Mouse (Mus musculus): ENCODE measurements around the gene Pex10. TPM values are rescaled to one million over a fixed set of nuclear protein-coding genes. Genes with fewer than 3 reads are reported as not detected.
A peak's percentile ranks its signal among the peaks of the same experiment; 100 is the strongest.

The Pex10 gene
- polyA plus RNA-seq, 1 experiment from 2014 or later = 6.0 TPM

DNA sequence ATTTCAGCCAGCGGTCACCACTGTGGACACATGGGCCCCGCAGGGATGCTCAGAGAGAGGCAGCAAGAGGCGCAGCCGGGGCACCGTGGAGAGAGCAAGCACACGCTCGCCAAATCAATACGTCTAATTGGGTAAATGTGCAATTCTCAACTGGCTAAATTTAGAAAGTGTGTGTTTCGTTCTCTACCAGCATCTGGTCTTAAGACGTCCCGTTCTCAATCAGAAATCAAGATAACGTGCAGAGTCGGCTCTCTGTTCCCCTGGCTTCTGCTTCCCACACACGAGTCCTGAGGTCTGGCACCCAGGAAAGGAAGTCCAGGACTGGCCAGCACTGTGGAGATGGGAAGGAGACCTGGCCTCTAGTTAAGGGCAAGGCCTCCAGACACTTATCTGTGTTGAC, 20.2 kb upstream of the Pex10 start:
- 88% methylated on average over 14 of the region's 14 CpGs for WGBS
- DNase-seq = no peak
- no peak for ATAC-seq (ENCODE audit: low FRiP score, low TSS enrichment)

GRCm38 (mm10) chr4:155050116-155050515, 16.7 kb upstream of the Pex10 start:
- Histone ChIP-seq H3K27ac (replicated peaks; ENCODE audit: low read depth, low read length) (no peak overlapping the region), H3K4me3 (replicated peaks; ENCODE audit: low read depth, low read length) (no peak overlapping the region), H3K36me3 (ENCODE audit: control insufficient read depth, insufficient read depth, low read length) (no peaks in the 10 kb centered on the region), H3K4me1 (ENCODE audit: control insufficient read depth, insufficient read depth, low read length) (no peaks in the 10 kb centered on the region), H3K4me2 (ENCODE audit: low read length) (no peak overlapping the region), H3K9ac (replicated peaks; ENCODE audit: low read length) (no peak overlapping the region), H3K27me3 (ENCODE audit: control insufficient read depth, insufficient read depth, low read length) (no peaks in the 10 kb centered on the region), H3K9me3 (ENCODE audit: control insufficient read depth, low read length) (no peaks in the 10 kb centered on the region)
- no peak for DNase-seq
- ATAC-seq (ENCODE audit: low FRiP score, low TSS enrichment) = no peak
- WGBS = 83% methylated on average over 7 of the region's 7 CpGs

More for the DNA sequence above, 20.2 kb upstream of the Pex10 start:
- no peaks in the 10 kb centered on the region for H3K36me3 ChIP-seq (ENCODE audit: control insufficient read depth, insufficient read depth, low read length)
- no peak overlapping the region for H3K9ac ChIP-seq (replicated peaks; ENCODE audit: low read length)
- H3K4me3 ChIP-seq (replicated peaks; ENCODE audit: low read depth, low read length) = no peak overlapping the region
- H3K4me1 ChIP-seq (ENCODE audit: control insufficient read depth, insufficient read depth, low read length) = 0 out of 2 replicates have a peak, but pooled peaks cover 10% of the 10 kb centered on the region
- no peaks in the 10 kb centered on the region for H3K9me3 ChIP-seq (ENCODE audit: control insufficient read depth, low read length)
- H3K4me2 ChIP-seq (ENCODE audit: low read length) = no peak overlapping the region
- no peak overlapping the region for H3K27ac ChIP-seq (replicated peaks; ENCODE audit: low read depth, low read length)
- H3K27me3 ChIP-seq (ENCODE audit: control insufficient read depth, insufficient read depth, low read length) = peaks cover 25% of the 10 kb centered on the region

- ATAC-seq (ENCODE audit: low FRiP score, low TSS enrichment) (peak; percentile 25; the same call in 1 of the 2 replicates), DNase-seq (no peak)
- H3K27ac ChIP-seq (replicated peaks; ENCODE audit: low read depth, low read length) = no peak within 1 kb of the TSS
- no peaks in the 10 kb centered on the region for H3K9me3 ChIP-seq (ENCODE audit: control insufficient read depth, low read length)
- H3K4me1 ChIP-seq (ENCODE audit: control insufficient read depth, insufficient read depth, low read length) = 0 out of 2 replicates have a peak, but pooled peaks cover 9% of the 10 kb centered on the region
- WGBS = 64% methylated on average over 10 of the region's 10 CpGs
- H3K36me3 ChIP-seq (ENCODE audit: control insufficient read depth, insufficient read depth, low read length) = no peaks in the 10 kb centered on the region
- H3K4me3 ChIP-seq (replicated peaks; ENCODE audit: low read depth, low read length) = no peak within 1 kb of the TSS
- H3K27me3 ChIP-seq (ENCODE audit: control insufficient read depth, insufficient read depth, low read length) = no peaks in the 10 kb centered on the region
- H3K4me2 ChIP-seq (ENCODE audit: low read length) = no peak within 1 kb of the TSS
- no peak within 1 kb of the TSS for H3K9ac ChIP-seq (replicated peaks; ENCODE audit: low read length)
Measured at GRCm38 (mm10) chr4:155056724-155057123, 10.1 kb upstream of the Pex10 start, which contains the start of gene Plch2. TSS of gene Plch2 (minus strand) at chr4:155056784.

- no peaks in the 10 kb centered on the region for H3K36me3 ChIP-seq (ENCODE audit: control insufficient read depth, insufficient read depth, low read length)
- ATAC-seq (ENCODE audit: low FRiP score, low TSS enrichment) = no peak
- no peak overlapping the region for H3K9ac ChIP-seq (replicated peaks; ENCODE audit: low read length)
- 0 out of 2 replicates have a peak, but pooled peaks cover 9% of the 10 kb centered on the region for H3K4me1 ChIP-seq (ENCODE audit: control insufficient read depth, insufficient read depth, low read length)
- no peaks in the 10 kb centered on the region for H3K9me3 ChIP-seq (ENCODE audit: control insufficient read depth, low read length)
- no peak overlapping the region for H3K27ac ChIP-seq (replicated peaks; ENCODE audit: low read depth, low read length)
- no peaks in the 10 kb centered on the region for H3K27me3 ChIP-seq (ENCODE audit: control insufficient read depth, insufficient read depth, low read length)
- 39% methylated on average over 10 of the region's 10 CpGs for WGBS
- H3K4me3 ChIP-seq (replicated peaks; ENCODE audit: low read depth, low read length) = no peak overlapping the region
- no peak for DNase-seq
- H3K4me2 ChIP-seq (ENCODE audit: low read length) = no peak overlapping the region
Measured at GRCm38 (mm10) chr4:155058325-155058724, 8.5 kb upstream of the Pex10 start.

DNA sequence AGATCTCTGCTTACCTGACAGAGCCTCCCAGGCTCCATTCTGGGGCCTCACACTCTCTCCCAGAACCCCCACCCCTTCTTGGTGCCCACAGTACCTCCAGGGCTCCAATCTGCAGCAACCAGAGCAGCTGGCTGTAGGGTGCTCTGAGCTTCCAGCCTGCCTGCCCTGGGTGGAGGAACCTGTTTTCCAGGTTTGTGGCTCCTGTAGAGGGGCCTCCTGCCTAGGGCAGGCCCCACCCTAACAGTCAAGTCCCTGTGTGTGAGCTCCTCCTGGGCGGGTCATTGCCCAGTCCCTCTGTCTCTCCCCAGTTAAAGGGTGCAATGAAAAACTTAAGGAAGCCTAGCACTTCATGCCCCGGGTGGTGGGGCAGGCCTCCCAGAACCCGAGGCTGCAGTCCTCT, 2.9 kb upstream of the Pex10 start:
- H3K4me1 ChIP-seq (ENCODE audit: control insufficient read depth, insufficient read depth, low read length) = peaks cover 13% of the 10 kb centered on the region
- ATAC-seq (ENCODE audit: low FRiP score, low TSS enrichment) (no peak), DNase-seq (no peak)
- WGBS = 54% methylated on average over 3 of the region's 3 CpGs
- H3K27ac ChIP-seq (replicated peaks; ENCODE audit: low read depth, low read length) = no peak overlapping the region
- no peak overlapping the region for H3K4me3 ChIP-seq (replicated peaks; ENCODE audit: low read depth, low read length)
- no peaks in the 10 kb centered on the region for H3K9me3 ChIP-seq (ENCODE audit: control insufficient read depth, low read length)
- H3K9ac ChIP-seq (replicated peaks; ENCODE audit: low read length) = no peak overlapping the region
- no peaks in the 10 kb centered on the region for H3K27me3 ChIP-seq (ENCODE audit: control insufficient read depth, insufficient read depth, low read length)
- H3K4me2 ChIP-seq (ENCODE audit: low read length) = no peak overlapping the region
- peaks cover 6% of the 10 kb centered on the region for H3K36me3 ChIP-seq (ENCODE audit: control insufficient read depth, insufficient read depth, low read length)

- Histone ChIP-seq H3K4me2 (ENCODE audit: low read length) (no peak overlapping the region), H3K9ac (replicated peaks; ENCODE audit: low read length) (no peak overlapping the region), H3K4me3 (replicated peaks; ENCODE audit: low read depth, low read length) (no peak overlapping the region), H3K4me1 (ENCODE audit: control insufficient read depth, insufficient read depth, low read length) (peaks cover 13% of the 10 kb centered on the region), H3K27ac (replicated peaks; ENCODE audit: low read depth, low read length) (no peak overlapping the region), H3K27me3 (ENCODE audit: control insufficient read depth, insufficient read depth, low read length) (no peaks in the 10 kb centered on the region), H3K36me3 (ENCODE audit: control insufficient read depth, insufficient read depth, low read length) (peaks cover 12% of the 10 kb centered on the region), H3K9me3 (ENCODE audit: control insufficient read depth, low read length) (no peaks in the 10 kb centered on the region)
- 63% methylated on average over 2 of the region's 2 CpGs for whole genome bisulfite sequencing
- ATAC-seq (ENCODE audit: low FRiP score, low TSS enrichment) (no peak), DNase-seq (no peak)
Measured at GRCm38 (mm10) chr4:155064474-155064873, 2.3 kb upstream of the Pex10 start.

- H3K4me1 ChIP-seq (ENCODE audit: control insufficient read depth, insufficient read depth, low read length) = peaks cover 13% of the 10 kb centered on the region
- H3K9me3 ChIP-seq (ENCODE audit: control insufficient read depth, low read length) = no peaks in the 10 kb centered on the region
- DNase-seq (peak; percentile 97), ATAC-seq (ENCODE audit: low FRiP score, low TSS enrichment) (peak; percentile 56)
- H3K4me3 ChIP-seq (replicated peaks; ENCODE audit: low read depth, low read length) = peak overlapping the region; percentile 63
- peak overlapping the region; percentile 78; the same call in 1 of the 2 replicates for H3K9ac ChIP-seq (replicated peaks; ENCODE audit: low read length)
- peak overlapping the region; percentile 62 for H3K27ac ChIP-seq (replicated peaks; ENCODE audit: low read depth, low read length)
- peaks cover 29% of the 10 kb centered on the region for H3K36me3 ChIP-seq (ENCODE audit: control insufficient read depth, insufficient read depth, low read length)
- H3K4me2 ChIP-seq (ENCODE audit: low read length) = peak overlapping the region; percentile 90
- no peaks in the 10 kb centered on the region for H3K27me3 ChIP-seq (ENCODE audit: control insufficient read depth, insufficient read depth, low read length)
- WGBS = 3% methylated on average over 15 of the region's 15 CpGs
Measured at GRCm38 (mm10) chr4:155065970-155066833, 614 bp upstream of the Pex10 start.

DNA sequence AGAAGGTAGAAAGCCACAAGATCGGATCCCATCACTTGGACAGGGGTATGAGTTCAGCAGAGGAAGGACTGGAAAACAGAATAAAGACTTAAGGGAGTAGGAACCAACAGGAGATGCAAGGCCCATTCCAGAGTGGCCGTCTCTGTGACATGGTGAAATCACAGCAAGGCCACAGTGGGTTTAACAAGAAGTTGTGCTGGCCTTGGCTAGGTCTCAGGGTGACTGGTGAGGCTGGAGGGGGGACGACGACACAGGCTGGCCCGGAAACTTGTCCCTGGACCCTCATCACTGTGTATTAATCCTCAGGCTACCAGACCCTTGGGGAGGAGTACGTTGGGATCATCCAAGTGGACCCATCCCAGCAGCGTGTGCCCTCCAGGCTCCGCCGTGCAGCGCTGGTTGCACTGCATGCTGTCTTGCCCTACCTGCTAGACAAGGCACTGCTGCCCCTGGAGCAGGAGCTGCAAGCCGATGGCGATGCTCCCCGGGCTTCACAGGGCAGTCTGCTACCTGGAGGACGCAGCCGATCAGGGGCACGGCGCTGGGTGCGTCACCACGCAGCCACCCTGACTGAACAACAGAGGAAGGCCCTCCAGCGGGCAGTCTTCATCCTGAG, 1.6 kb downstream of the Pex10 start:
- Histone ChIP-seq H3K4me3 (replicated peaks; ENCODE audit: low read depth, low read length) (no peak overlapping the region), H3K9ac (replicated peaks; ENCODE audit: low read length) (no peak overlapping the region), H3K4me1 (ENCODE audit: control insufficient read depth, insufficient read depth, low read length) (peaks cover 13% of the 10 kb centered on the region), H3K27me3 (ENCODE audit: control insufficient read depth, insufficient read depth, low read length) (no peaks in the 10 kb centered on the region), H3K9me3 (ENCODE audit: control insufficient read depth, low read length) (no peaks in the 10 kb centered on the region), H3K27ac (replicated peaks; ENCODE audit: low read depth, low read length) (no peak overlapping the region), H3K4me2 (ENCODE audit: low read length) (no peak overlapping the region), H3K36me3 (ENCODE audit: control insufficient read depth, insufficient read depth, low read length) (peaks cover 50% of the 10 kb centered on the region)
- DNase-seq (no peak), ATAC-seq (ENCODE audit: low FRiP score, low TSS enrichment) (no peak)
- WGBS = 92% methylated on average over 20 of the region's 20 CpGs

Data from midbrain, embryonic 14.5 days (tissue).